Mouse (Mus musculus): ENCODE measurements at regions not wholly inside any gene's neighbourhood (a gene's known extent, or its start where the extent isn't known, plus 50 kb on each side); places are given as distances from the start of the nearest gene placed in this dataset.

DNA sequence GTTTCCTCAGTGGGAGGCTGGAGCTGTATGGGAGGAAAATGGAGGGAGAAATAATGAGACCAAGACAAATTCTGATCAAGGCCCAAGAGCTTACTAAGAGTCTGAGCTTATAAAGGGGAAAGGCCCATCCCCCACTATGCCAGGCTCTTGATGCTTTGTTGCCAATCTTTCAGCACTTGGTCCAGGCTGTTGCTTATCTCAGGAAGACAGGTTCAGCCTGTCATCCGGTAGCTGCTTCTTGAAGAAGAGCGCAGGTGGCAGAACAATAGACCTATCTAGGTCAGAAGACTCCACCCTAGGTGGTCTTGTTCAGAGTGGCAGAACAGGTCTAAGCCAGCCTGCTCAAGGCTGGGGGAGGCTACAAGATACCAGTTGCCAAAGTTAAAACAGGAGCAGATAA, 466.2 kb upstream of the Tbl1xr1 start:
- no peaks in the 10 kb centered on the region for H3K27me3 ChIP-seq (replicated peaks)
- H3K4me3 ChIP-seq (replicated peaks in 1 of 3; ENCODE audit: low read depth in 2 of 3, low read length in 2 of 3, poor library complexity in 1 of 3): no peak overlapping the region
- no peak for TF ChIP-seq ZMIZ1 (IDR thresholded peaks at IDR 0.05; ENCODE audit: low read depth, low read length)
- no peak for TF ChIP-seq NELFE (IDR thresholded peaks at IDR 0.05; ENCODE audit: low read depth, low read length)
- no peak for TF ChIP-seq PAX5 (IDR thresholded peaks at IDR 0.05; ENCODE audit: low read length)
- no peak for TF ChIP-seq MEF2A (IDR thresholded peaks at IDR 0.05; ENCODE audit: borderline replicate concordance, low read depth, low read length)
- no peak for TF ChIP-seq ETS1 (conservative IDR thresholded peaks at IDR 0.05; ENCODE audit: low read depth, low read length)
- TF ChIP-seq POLR2AphosphoS2 (IDR thresholded peaks at IDR 0.05; ENCODE audit: low read depth, low read length): no peak
- TF ChIP-seq RAD21 (IDR thresholded peaks at IDR 0.05; ENCODE audit: low read depth, low read length): no peak
- TF ChIP-seq MAX (IDR thresholded peaks at IDR 0.05; ENCODE audit: low read length): no peak
- TF ChIP-seq TCF12 (IDR thresholded peaks at IDR 0.05; ENCODE audit: low read depth, low read length): no peak
- no peak for TF ChIP-seq USF2 (conservative IDR thresholded peaks at IDR 0.05; ENCODE audit: low read depth, low read length)
- TF ChIP-seq TBP (conservative IDR thresholded peaks at IDR 0.05; ENCODE audit: low read depth, low read length): no peak
- H3K79me2 ChIP-seq (replicated peaks; ENCODE audit: control insufficient read depth, extremely low read depth, insufficient read depth, poor library complexity, severe bottlenecking): no peaks in the 10 kb centered on the region
- H3K4me1 ChIP-seq (ENCODE audit: control insufficient read depth in 1 of 2, insufficient read depth in 2 of 2): no peaks in the 10 kb centered on the region
- no peaks in the 10 kb centered on the region for H3K36me3 ChIP-seq (replicated peaks in 1 of 2; ENCODE audit: control insufficient read depth in 1 of 2, insufficient read depth in 1 of 2, low read length in 1 of 2)
- in situ Hi-C loops (cut with MboI; ENCODE audit: low pct_ligation_motif_present, low pct_unique_long_range_greater_than_20kb, low sequenced_read_pairs) (no loop called here), dilution Hi-C loops (cut with MboI; ENCODE audit: extremely low pct_ligation_motif_present, extremely low pct_unique_long_range_greater_than_20kb, low sequenced_read_pairs) (no loop called here)
- no peak overlapping the region for H3K27ac ChIP-seq (ENCODE audit: insufficient read depth, low read depth)
- H3K4me2 ChIP-seq (ENCODE audit: insufficient read depth, low read depth, poor library complexity, severe bottlenecking): no peak overlapping the region
- no peak for DNase-seq (ENCODE audit: extremely low read depth)
- no peaks in the 10 kb centered on the region for H3K9me3 ChIP-seq (replicated peaks; ENCODE audit: low read length)
- no peak overlapping the region for H3K9ac ChIP-seq (ENCODE audit: insufficient read depth, low read depth)

DNA sequence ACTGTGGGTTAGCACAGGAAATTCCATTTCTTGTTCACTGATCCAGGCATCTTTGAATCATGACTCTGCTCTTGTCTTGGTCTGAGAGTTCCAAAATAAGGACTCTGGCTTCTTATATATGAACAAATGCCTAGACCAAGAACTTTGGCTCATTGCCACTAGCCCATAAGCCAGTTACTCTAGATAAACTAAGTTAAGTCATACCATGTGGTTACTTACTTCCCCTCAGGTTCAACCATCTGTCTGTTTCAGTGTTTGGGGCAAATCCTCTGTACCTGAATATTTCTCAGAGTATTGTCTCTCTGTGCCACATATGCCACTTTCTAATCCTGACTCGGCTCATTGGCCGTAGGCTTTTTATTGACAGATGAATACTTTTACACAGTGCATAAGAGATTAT, 454.7 kb upstream of the Tbl1xr1 start:
- peaks cover 0 to 8% of the 10 kb centered on the region in 2 experiments; a peak in 2 of 4 replicates for H3K4me1 ChIP-seq (ENCODE audit: control insufficient read depth in 1 of 2, insufficient read depth in 2 of 2)
- no peaks in the 10 kb centered on the region for H3K9me3 ChIP-seq (replicated peaks; ENCODE audit: low read length)
- H3K79me2 ChIP-seq (replicated peaks; ENCODE audit: control insufficient read depth, extremely low read depth, insufficient read depth, poor library complexity, severe bottlenecking): no peaks in the 10 kb centered on the region
- no peak overlapping the region for H3K9ac ChIP-seq (ENCODE audit: insufficient read depth, low read depth)
- no peak overlapping the region for H3K4me2 ChIP-seq (ENCODE audit: insufficient read depth, low read depth, poor library complexity, severe bottlenecking)
- dilution Hi-C loops (cut with MboI; ENCODE audit: extremely low pct_ligation_motif_present, extremely low pct_unique_long_range_greater_than_20kb, low sequenced_read_pairs): no loop called here
- DNase-seq (ENCODE audit: extremely low read depth): no peak
- TF ChIP-seq UBTF (IDR thresholded peaks at IDR 0.05; ENCODE audit: low read depth, low read length): no peak
- TF ChIP-seq JUN (IDR thresholded peaks at IDR 0.05; ENCODE audit: insufficient read depth, low read depth, low read length): no peak
- no peak for TF ChIP-seq POLR2A (IDR thresholded peaks at IDR 0.05; ENCODE audit: low read depth, low read length)
- TF ChIP-seq GABPA (IDR thresholded peaks at IDR 0.05; ENCODE audit: insufficient replicate concordance, low read depth, low read length): no peak
- TF ChIP-seq MEF2A (IDR thresholded peaks at IDR 0.05; ENCODE audit: borderline replicate concordance, low read depth, low read length): no peak
- no peak for TF ChIP-seq CTCF (conservative IDR thresholded peaks at IDR 0.05 in 1 of 2, IDR thresholded peaks at IDR 0.05 in 1 of 2; ENCODE audit: low read depth in 2 of 2, low read length in 2 of 2)
- no peaks in the 10 kb centered on the region for H3K36me3 ChIP-seq (replicated peaks in 1 of 2; ENCODE audit: control insufficient read depth in 1 of 2, insufficient read depth in 1 of 2, low read length in 1 of 2)
- H3K27me3 ChIP-seq (replicated peaks): no peaks in the 10 kb centered on the region
- no peak overlapping the region for H3K4me3 ChIP-seq (replicated peaks in 1 of 3; ENCODE audit: low read depth in 2 of 3, low read length in 2 of 3, poor library complexity in 1 of 3)
- H3K27ac ChIP-seq (ENCODE audit: insufficient read depth, low read depth): no peak overlapping the region
- in situ Hi-C loops (cut with MboI; ENCODE audit: low pct_ligation_motif_present, low pct_unique_long_range_greater_than_20kb, low sequenced_read_pairs): no loop called here

All from CH12.LX (cell line).